8 mouse cellular contexts compared by ENCODE assay signal in genomic region chrX:169037401-169037800, GRCm38 (mm10).
DNase-seq lines count a peak whose midpoint lies in the region; ATAC-seq lines count a peak whose summit lies in the region.
"Had no signal": no experiment of that assay in that cellular context is flagged by ENCODE, and none has a peak within 500 bp of the region (broad histone marks: within the 10 kb centered on the region; RNA-seq: fewer than 3 reads in every experiment).

No protein-coding gene starts in this region.

- DNase-seq in heart, adult 8-10 months (ENCODE audit: low spot score) = no peak
- no peak for DNase-seq in lung, postnatal 10 days
- DNase-seq in c-Kit-positive CD71-positive TER-119-positive erythroid progenitor cells, embryonic 14.5 days (ENCODE audit: low spot score) = no peak
- DNase-seq: adrenal gland, adult 2 months had no signal

- no peak overlapping the region for H3K27ac ChIP-seq in heart, embryonic 16.5 days (ENCODE audit: low read length)
- peak overlapping the region; percentile 76; the same call in 1 of the 2 replicates for H3K27ac ChIP-seq in lung, embryonic 16.5 days (ENCODE audit: low read length)
- H3K27ac ChIP-seq in intestine, embryonic 15.5 days = no peak overlapping the region
- no peak overlapping the region for H3K27ac ChIP-seq in stomach, embryonic 14.5 days (ENCODE audit: low read length)

- H3K9me3 ChIP-seq in heart, embryonic 16.5 days (replicated peaks; ENCODE audit: control insufficient read depth, low read length) = no peaks in the 10 kb centered on the region
- no peaks in the 10 kb centered on the region for H3K9me3 ChIP-seq in lung, embryonic 16.5 days (ENCODE audit: control insufficient read depth, low read length)
- H3K9me3 ChIP-seq in intestine, embryonic 15.5 days = no peaks in the 10 kb centered on the region
- no peaks in the 10 kb centered on the region for H3K9me3 ChIP-seq in stomach, embryonic 14.5 days (ENCODE audit: control insufficient read depth, low read depth, low read length)

- H3K27me3 ChIP-seq in heart, embryonic 16.5 days (ENCODE audit: control insufficient read depth, insufficient read depth, low read length) = no peaks in the 10 kb centered on the region
- H3K27me3 ChIP-seq in lung, embryonic 16.5 days (ENCODE audit: control insufficient read depth, insufficient read depth, low read depth, low read length) = no peaks in the 10 kb centered on the region
- 0 out of 2 replicates have a peak, but pooled peaks cover 8% of the 10 kb centered on the region for H3K27me3 ChIP-seq in intestine, embryonic 15.5 days (replicated peaks)
- no peaks in the 10 kb centered on the region for H3K27me3 ChIP-seq in stomach, embryonic 14.5 days (ENCODE audit: control insufficient read depth, insufficient read depth, low read length)

- H3K4me3 ChIP-seq in heart, embryonic 16.5 days (ENCODE audit: low read length) = peak overlapping the region; percentile 53
- H3K4me3 ChIP-seq in lung, embryonic 16.5 days (ENCODE audit: low read length) = peak overlapping the region; percentile 54
- H3K4me3 ChIP-seq in intestine, embryonic 15.5 days (replicated peaks) = peak overlapping the region; percentile 48
- H3K4me3 ChIP-seq in stomach, embryonic 14.5 days (ENCODE audit: low read depth, low read length) = peak overlapping the region; percentile 37

- peak overlapping the region; percentile 65 for H3K4me2 ChIP-seq in heart, embryonic 16.5 days (ENCODE audit: low read depth, low read length)
- H3K4me2 ChIP-seq in lung, embryonic 16.5 days (ENCODE audit: low read depth, low read length) = peak overlapping the region; percentile 54
- H3K4me2 ChIP-seq in intestine, embryonic 15.5 days (replicated peaks) = peak overlapping the region; percentile 63
- peak overlapping the region; percentile 47 for H3K4me2 ChIP-seq in stomach, embryonic 14.5 days (replicated peaks; ENCODE audit: low read depth, low read length)

- no peaks in the 10 kb centered on the region for H3K4me1 ChIP-seq in heart, embryonic 16.5 days (ENCODE audit: control insufficient read depth, insufficient read depth, low read length)
- no peaks in the 10 kb centered on the region for H3K4me1 ChIP-seq in lung, embryonic 16.5 days (replicated peaks; ENCODE audit: control insufficient read depth, insufficient read depth, low read length)
- no peaks in the 10 kb centered on the region for H3K4me1 ChIP-seq in intestine, embryonic 15.5 days (replicated peaks)
- no peaks in the 10 kb centered on the region for H3K4me1 ChIP-seq in stomach, embryonic 14.5 days (ENCODE audit: control insufficient read depth, insufficient read depth, low read length)

- no peak overlapping the region for H3K9ac ChIP-seq in heart, embryonic 16.5 days (ENCODE audit: low read length)
- peak overlapping the region; percentile 65 for H3K9ac ChIP-seq in lung, embryonic 16.5 days (ENCODE audit: low read length)
- no peak overlapping the region for H3K9ac ChIP-seq in intestine, embryonic 15.5 days
- no peak overlapping the region for H3K9ac ChIP-seq in stomach, embryonic 14.5 days (replicated peaks; ENCODE audit: low read depth, low read length)

- WGBS in heart, embryonic 16.5 days = 58% methylated on average over 4 of the region's 4 CpGs
- 32% methylated on average over 4 of the region's 4 CpGs for WGBS in lung, embryonic 16.5 days
- 51% methylated on average over 4 of the region's 4 CpGs for WGBS in intestine, embryonic 15.5 days
- WGBS in stomach, embryonic 14.5 days = 45% methylated on average over 4 of the region's 4 CpGs

- no peaks in the 10 kb centered on the region for H3K36me3 ChIP-seq in heart, embryonic 16.5 days (ENCODE audit: control insufficient read depth, insufficient read depth)
- H3K36me3 ChIP-seq in lung, embryonic 16.5 days (ENCODE audit: control insufficient read depth, insufficient read depth, low read length) = no peaks in the 10 kb centered on the region
- H3K36me3 ChIP-seq in intestine, embryonic 15.5 days = no peaks in the 10 kb centered on the region
- no peaks in the 10 kb centered on the region for H3K36me3 ChIP-seq in stomach, embryonic 14.5 days (ENCODE audit: control insufficient read depth, insufficient read depth, low read length)

- no peak for ATAC-seq in heart, embryonic 16.5 days (replicated peaks; ENCODE audit: extremely low read depth, insufficient read depth, low FRiP score)
- ATAC-seq in lung, embryonic 16.5 days (ENCODE audit: low read depth) = no peak
- no peak for ATAC-seq in intestine, embryonic 15.5 days
- ATAC-seq in stomach, embryonic 14.5 days (ENCODE audit: insufficient number of reproducible peaks, insufficient read depth, low FRiP score, low read depth) = no peak
